Mouse (Mus musculus) forebrain, embryonic 16.5 days (tissue): ENCODE data around the gene Spast. TPM values are rescaled to one million over a fixed set of nuclear protein-coding genes. Genes with fewer than 3 reads are reported as not detected.
"Not testable (repeated sequence)": the region's sequence is repeated elsewhere in the genome, so short reads cannot be mapped to it uniquely, and the experiment has no call there.

Source experiments
- ATAC-seq: fragments of 200-750 bp; cut with Nextera tagmentation; 2 replicates; pipeline ENCODE4 v1.8.0; 2017; ENCODE audit warnings: mild to moderate bottlenecking, moderate library complexity
- H3K27ac ChIP-seq: fragments of 300-500 bp; sonication (generic); 2 replicates; pipeline ENCODE4 v1.5.1; 2014; ENCODE audit warnings: low read length, control low read depth
- H3K27me3 ChIP-seq: fragments of 300-500 bp; sonication (generic); replicated peaks from 2 replicates; pipeline ENCODE4 v1.6.1; 2014; ENCODE audit warnings: low read length; ENCODE audit not compliant: control insufficient read depth, insufficient read depth
- H3K36me3 ChIP-seq: fragments of 300-500 bp; sonication (generic); 2 replicates; pipeline ENCODE4 v1.6.1; 2014; ENCODE audit not compliant: control insufficient read depth, insufficient read depth
- H3K4me1 ChIP-seq: fragments of 300-500 bp; sonication (generic); replicated peaks from 2 replicates; pipeline ENCODE4 v1.6.1; 2014; ENCODE audit warnings: low read length; ENCODE audit not compliant: control insufficient read depth, insufficient read depth
- H3K4me2 ChIP-seq: fragments of 300-500 bp; sonication (generic); 2 replicates; pipeline ENCODE4 v1.6.1; 2014; ENCODE audit warnings: mild to moderate bottlenecking, low read length, control low read depth
- H3K4me3 ChIP-seq: fragments of 300-500 bp; sonication (generic); replicated peaks from 2 replicates; pipeline ENCODE4 v1.5.1; 2014; ENCODE audit warnings: mild to moderate bottlenecking, low read length, control low read depth
- H3K9ac ChIP-seq: fragments of 300-500 bp; sonication (generic); replicated peaks from 2 replicates; pipeline ENCODE4 v1.6.1; 2014; ENCODE audit warnings: low read depth, low read length, control low read depth
- H3K9me3 ChIP-seq: fragments of 300-500 bp; sonication (generic); 2 replicates; pipeline ENCODE4 v1.6.1; 2016; ENCODE audit warnings: low read length; ENCODE audit not compliant: control insufficient read depth
- WGBS: fragments of 180-500 bp; shearing (Covaris S2); extraction: QIAGEN DNeasy Blood & Tissue Kit; methylation state at CpG from one replicate; pipeline ENCODE4 v1.1.7; 2014; 5-methylcytosine and 5-hydroxymethylcytosine counted together
- polyA plus RNA-seq: library from polyadenylated mRNA; unstranded; fragments of >200 nt; fragmentation: Nextera tagmentation; extraction: Ambion mirVana; gene quantifications from 2 replicates; pipeline ENCODE4 v1.2.1, GENCODE M21; 2015

Spast gene
- polyA plus RNA-seq, 1 experiment from 2014 or later = 28.3 TPM

DNA sequence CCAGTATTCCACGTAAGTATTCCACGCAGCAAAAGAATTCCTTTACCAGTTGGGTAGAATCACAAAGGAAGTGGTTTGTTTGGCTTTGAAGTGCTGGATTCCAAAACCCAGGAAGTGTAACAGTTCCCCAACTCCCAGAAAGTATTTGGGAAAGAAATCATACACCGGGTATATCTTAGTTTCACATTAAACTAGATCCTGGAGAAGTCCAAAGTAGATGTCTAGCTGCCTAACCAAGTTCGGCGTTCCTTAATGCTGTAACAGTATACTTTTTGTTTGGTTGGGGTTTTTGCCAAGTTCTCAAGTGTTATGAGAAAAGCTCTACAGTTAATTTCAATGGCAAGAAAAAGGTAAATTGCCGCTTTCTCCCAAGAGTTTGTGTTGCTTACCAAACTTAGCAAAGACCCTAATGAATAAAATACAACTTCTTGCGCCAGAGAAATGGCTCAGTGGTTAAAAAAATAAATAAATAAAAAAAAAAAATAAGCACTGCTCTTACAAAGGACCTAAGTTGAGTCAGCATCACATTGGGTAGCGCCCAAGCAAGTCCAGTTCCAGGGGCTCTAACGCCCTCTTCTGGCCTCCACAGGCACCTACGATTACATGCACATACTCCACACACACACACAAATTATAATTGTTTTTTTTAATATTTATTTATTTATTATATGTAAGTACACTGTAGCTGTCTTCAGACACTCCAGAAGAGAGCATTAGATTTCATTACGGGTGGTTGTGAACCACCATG is 42.5 kb upstream of the Spast start:
- no peak for ATAC-seq
- Histone ChIP-seq H3K4me2 (peak overlapping the region; percentile 80), H3K27me3 (no peaks in the 10 kb centered on the region), H3K4me1 (peaks cover 19% of the 10 kb centered on the region), H3K4me3 (peak overlapping the region; percentile 95), H3K9me3 (no peaks in the 10 kb centered on the region), H3K36me3 (peaks cover 11% of the 10 kb centered on the region; the same call in 1 of the 2 replicates), H3K9ac (peak overlapping the region; percentile 92), H3K27ac (peak overlapping the region; percentile 96)
- WGBS = 38% methylated on average over 11 of the region's 11 CpGs

DNA sequence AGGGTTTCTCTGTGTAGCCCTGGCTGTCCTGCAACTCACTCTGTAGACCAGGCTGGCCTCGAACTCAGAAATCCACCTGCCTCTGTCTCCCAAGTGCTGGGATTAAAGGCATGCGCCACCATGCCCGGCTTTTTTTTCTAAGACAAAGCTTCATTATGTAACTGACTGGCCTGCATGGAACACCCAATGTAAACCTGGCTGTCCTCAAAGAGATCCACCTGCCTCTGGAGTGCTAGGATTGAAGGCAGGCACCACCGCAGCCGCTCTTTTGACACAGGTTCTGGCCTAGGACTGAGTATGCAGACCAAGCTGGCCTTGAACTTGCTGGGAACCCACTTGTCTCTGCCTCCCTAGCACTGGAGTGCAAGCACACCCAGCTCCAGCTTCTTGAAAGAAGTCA is 41.8 kb upstream of the Spast start:
- ATAC-seq, H3K4me3 ChIP-seq, H3K27me3 ChIP-seq, H3K27ac ChIP-seq, H3K9ac ChIP-seq, H3K4me2 ChIP-seq, H3K9me3 ChIP-seq: not testable (repeated sequence)
- 84% methylated on average over 5 of the region's 5 CpGs for WGBS
- Histone ChIP-seq H3K4me1 (peaks cover 15% of the 10 kb centered on the region), H3K36me3 (peaks cover 13% of the 10 kb centered on the region; the same call in 1 of the 2 replicates)

DNA sequence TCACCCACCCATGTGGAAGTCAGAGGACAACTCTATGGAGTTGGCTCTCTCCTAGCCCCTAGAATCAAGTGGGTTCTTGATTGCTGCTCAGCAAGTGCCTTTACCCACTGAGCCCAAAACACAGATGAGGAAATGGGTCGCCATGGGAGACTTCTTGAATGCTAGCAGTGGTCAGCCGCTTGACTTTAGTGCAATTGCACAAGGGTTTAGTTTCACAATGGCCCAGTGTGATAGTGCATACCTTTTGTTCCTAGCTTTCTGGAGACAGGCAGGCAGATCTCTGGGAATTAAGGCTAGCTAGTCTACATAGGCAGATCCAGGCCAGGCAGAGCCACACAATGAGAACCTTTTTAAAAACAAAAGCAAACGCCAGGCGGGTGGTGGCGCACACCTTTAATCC is 38.7 kb upstream of the Spast start:
- H3K4me3 ChIP-seq = no peak overlapping the region
- H3K36me3 ChIP-seq = peaks cover 13% of the 10 kb centered on the region; the same call in 1 of the 2 replicates
- 88% methylated on average over 5 of the region's 5 CpGs for WGBS
- H3K9me3 ChIP-seq = no peaks in the 10 kb centered on the region
- H3K27me3 ChIP-seq = no peaks in the 10 kb centered on the region
- H3K27ac ChIP-seq = no peak overlapping the region
- no peak overlapping the region for H3K9ac ChIP-seq
- peaks cover 4% of the 10 kb centered on the region; the same call in 1 of the 2 replicates for H3K4me1 ChIP-seq
- no peak for ATAC-seq
- H3K4me2 ChIP-seq = no peak overlapping the region

DNA sequence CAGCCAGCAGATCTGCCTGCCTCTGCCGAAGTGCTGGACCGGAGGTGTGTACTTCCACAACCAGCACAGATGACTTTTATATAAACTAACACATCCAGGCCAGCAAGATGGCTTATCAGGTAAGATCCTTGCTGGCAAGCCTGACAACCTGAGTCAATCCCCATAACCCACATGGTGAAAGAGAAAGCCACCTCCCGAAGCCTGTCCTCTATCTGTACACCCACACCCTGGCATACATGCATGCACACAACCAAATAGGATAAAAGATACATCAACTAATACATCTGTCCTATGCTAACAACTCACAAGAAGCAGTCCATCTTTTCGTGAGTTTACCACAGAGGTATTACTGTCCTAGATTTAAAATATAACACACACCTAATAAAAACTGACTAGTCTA is 34.7 kb upstream of the Spast start:
- WGBS = 93% methylated on average over 4 of the region's 4 CpGs
- Histone ChIP-seq H3K27me3 (no peaks in the 10 kb centered on the region), H3K9me3 (no peaks in the 10 kb centered on the region), H3K4me1 (no peaks in the 10 kb centered on the region), H3K9ac (no peak overlapping the region), H3K4me3 (no peak overlapping the region), H3K36me3 (peaks cover 15% of the 10 kb centered on the region; the same call in 1 of the 2 replicates), H3K27ac (no peak overlapping the region), H3K4me2 (no peak overlapping the region)
- ATAC-seq = no peak

DNA sequence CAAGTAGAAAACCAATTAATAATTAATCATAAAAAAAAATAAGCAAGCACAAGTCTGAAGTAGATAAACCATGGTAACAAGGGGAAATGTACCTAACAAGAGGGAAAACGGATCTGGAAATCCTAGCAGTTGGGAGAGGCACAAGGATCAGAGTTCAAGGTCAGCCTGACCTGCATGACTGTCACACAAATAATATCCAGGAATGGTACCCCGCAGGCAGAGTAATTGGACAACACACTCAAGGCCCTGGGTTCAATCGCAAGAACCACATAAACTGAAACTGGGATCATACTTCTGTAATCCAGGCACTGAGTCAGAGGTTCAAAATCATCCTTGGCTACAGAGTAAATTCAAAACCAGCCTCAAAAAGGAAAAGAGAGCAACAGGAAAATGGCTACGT is 33.2 kb upstream of the Spast start:
- no peaks in the 10 kb centered on the region for H3K27me3 ChIP-seq
- no peaks in the 10 kb centered on the region for H3K9me3 ChIP-seq
- H3K9ac ChIP-seq = no peak overlapping the region
- no peak overlapping the region for H3K4me2 ChIP-seq
- 93% methylated on average over 4 of the region's 4 CpGs for WGBS
- no peak overlapping the region for H3K4me3 ChIP-seq
- no peak overlapping the region for H3K27ac ChIP-seq
- H3K4me1 ChIP-seq = no peaks in the 10 kb centered on the region
- ATAC-seq = no peak
- H3K36me3 ChIP-seq = peaks cover 10% of the 10 kb centered on the region; the same call in 1 of the 2 replicates

DNA sequence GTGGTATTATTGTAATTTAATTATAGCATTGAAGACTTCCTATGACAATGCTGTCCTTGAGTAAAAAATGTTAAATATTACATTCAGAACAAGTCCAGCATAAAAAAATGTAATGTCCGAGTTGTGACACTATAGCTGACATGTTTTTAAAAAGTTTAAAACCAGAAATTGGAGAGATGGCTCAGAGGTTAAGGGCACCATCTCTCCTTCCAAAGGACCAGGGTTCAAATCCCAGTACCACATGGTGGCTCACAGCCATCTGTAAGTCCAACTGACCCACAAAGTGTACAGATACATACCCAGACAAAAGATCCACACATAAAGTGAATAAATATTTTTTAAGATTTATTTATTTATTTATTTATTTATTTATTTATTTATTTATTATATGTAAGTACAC is 32.8 kb upstream of the Spast start:
- Histone ChIP-seq H3K27ac (no peak overlapping the region), H3K9ac (no peak overlapping the region), H3K9me3 (no peaks in the 10 kb centered on the region), H3K4me3 (no peak overlapping the region), H3K27me3 (no peaks in the 10 kb centered on the region), H3K4me2 (no peak overlapping the region), H3K4me1 (no peaks in the 10 kb centered on the region), H3K36me3 (peaks cover 7% of the 10 kb centered on the region; the same call in 1 of the 2 replicates)
- ATAC-seq = no peak
- WGBS = 88% methylated on average over 1 of the region's 1 CpGs

DNA sequence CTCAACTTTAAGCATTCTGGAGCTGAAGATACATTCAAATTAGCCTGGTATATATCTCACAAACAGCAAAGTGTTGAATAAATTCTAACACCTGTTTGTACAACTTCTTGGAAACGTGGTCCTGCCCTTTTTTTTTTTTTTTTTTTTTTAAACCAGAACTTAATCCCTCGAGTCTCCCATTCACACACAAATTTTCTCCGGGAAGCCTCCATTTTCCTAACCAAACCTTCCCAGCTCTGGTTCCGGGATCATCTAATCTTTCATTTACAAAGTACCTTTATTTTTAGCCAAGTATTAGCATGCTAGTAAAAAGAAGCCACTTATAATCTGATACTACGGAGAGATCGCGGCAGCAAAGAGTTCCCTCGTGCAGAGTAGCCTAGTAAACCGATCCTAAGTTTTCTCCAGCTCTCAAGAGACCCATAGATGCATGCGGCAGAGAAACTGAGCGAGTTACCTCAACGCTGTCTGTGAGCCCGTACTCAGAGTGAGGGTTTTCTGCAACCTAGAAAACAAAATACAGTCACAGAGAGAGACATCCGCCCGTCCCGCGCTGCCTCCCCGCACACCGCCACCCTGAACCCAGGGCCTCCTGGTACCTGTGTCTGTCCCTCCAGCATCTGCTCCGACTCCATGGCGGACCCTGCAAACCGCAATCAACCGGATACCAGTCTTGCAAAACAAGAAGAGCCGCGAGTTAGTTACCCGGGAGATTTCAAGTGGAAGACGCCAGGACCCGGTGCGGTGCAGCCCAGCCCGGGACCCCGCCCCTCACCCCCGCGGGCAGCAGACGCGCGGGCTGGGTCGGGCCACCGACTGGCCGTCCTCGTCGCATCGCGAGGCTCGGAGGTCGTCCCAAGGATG is 23.1 kb upstream of the Spast start:
- WGBS = under 1% methylated on average over 45 of the region's 45 CpGs
- H3K36me3 ChIP-seq = no peaks in the 10 kb centered on the region
- peak overlapping the region; percentile 87 for H3K4me3 ChIP-seq
- peak overlapping the region; percentile 60 for H3K4me2 ChIP-seq
- peaks cover 15% of the 10 kb centered on the region for H3K4me1 ChIP-seq
- peak overlapping the region; percentile 79 for H3K27ac ChIP-seq
- no peaks in the 10 kb centered on the region for H3K27me3 ChIP-seq
- no peaks in the 10 kb centered on the region for H3K9me3 ChIP-seq
- ATAC-seq = peak; percentile 86
- H3K9ac ChIP-seq = peak overlapping the region; percentile 78

DNA sequence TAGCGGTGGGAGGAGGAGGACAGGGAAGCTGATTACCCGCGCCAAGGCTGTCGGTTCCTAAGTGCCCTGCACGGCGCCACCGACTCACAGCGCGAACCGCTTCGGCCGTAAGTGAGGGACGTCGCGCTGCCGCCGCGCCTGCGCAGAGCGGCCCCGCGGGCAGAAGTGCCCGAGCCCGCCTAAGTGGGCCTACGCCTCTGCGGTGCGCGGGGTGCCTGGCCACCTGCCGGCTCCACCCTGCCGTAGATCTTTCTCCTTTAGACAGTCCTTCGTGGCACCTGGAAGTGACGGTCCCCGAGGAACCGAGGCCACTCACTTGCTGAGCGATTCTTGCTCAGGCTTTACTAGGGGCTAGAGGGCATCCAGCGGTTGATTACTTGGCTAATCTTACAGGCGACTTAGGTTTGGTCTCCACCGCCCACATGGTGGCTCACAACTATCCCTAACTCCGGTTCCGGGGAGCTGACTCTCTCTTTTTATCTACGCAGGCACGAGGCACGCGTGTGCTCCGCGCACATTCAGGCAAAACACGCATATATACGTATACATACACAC is 22.4 kb upstream of the Spast start:
- H3K4me2 ChIP-seq = peak overlapping the region; percentile 88
- H3K27ac ChIP-seq = peak overlapping the region; percentile 79
- peak overlapping the region; percentile 87 for H3K4me3 ChIP-seq
- peak overlapping the region; percentile 78 for H3K9ac ChIP-seq
- no peaks in the 10 kb centered on the region for H3K36me3 ChIP-seq
- peak; percentile 97 for ATAC-seq
- no peaks in the 10 kb centered on the region for H3K27me3 ChIP-seq
- under 1% methylated on average over 43 of the region's 48 CpGs for WGBS
- peaks cover 15% of the 10 kb centered on the region for H3K4me1 ChIP-seq
- no peaks in the 10 kb centered on the region for H3K9me3 ChIP-seq

DNA sequence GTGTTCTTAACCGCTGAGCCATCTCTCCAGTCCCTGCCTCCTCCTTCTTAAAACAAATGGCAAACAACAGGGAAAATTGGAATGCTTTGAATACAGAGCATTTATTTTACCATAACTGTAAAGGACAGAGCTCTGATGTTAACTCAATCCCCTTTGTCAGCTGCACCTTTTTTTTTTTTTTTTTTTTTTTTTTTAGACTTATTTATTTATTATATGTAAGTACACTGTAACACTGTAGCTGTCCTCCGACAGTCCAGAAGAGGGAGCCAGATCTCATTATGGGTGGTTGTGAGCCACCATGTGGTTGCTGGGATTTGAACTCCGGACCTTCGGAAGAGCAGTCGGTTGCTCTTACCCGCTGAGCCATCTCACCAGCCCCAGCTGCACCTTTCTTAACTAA is 20.1 kb upstream of the Spast start:
- 88% methylated on average over 6 of the region's 6 CpGs for WGBS

More for the DNA sequence above, 20.1 kb upstream of the Spast start:
- H3K36me3 ChIP-seq = no peaks in the 10 kb centered on the region
- H3K4me1 ChIP-seq = peaks cover 15% of the 10 kb centered on the region
- no peak overlapping the region for H3K27ac ChIP-seq
- no peaks in the 10 kb centered on the region for H3K9me3 ChIP-seq
- no peaks in the 10 kb centered on the region for H3K27me3 ChIP-seq
- no peak overlapping the region for H3K9ac ChIP-seq
- H3K4me3 ChIP-seq = no peak overlapping the region
- H3K4me2 ChIP-seq = no peak overlapping the region
- ATAC-seq = no peak
